Mouse (Mus musculus) kidney, adult 11 months (tissue): ENCODE measurements around the gene Trim68.
A peak's percentile ranks its signal among the peaks of the same experiment; 100 is the strongest.
"Not testable (repeated sequence)": the region's sequence is repeated elsewhere in the genome, so short reads cannot be mapped to it uniquely, and the experiment has no call there.

ENCODE experiments used
- DNase-seq: peaks from one replicate; pipeline ENCODE4 v3.0.0; 2022

The Trim68 gene

DNA sequence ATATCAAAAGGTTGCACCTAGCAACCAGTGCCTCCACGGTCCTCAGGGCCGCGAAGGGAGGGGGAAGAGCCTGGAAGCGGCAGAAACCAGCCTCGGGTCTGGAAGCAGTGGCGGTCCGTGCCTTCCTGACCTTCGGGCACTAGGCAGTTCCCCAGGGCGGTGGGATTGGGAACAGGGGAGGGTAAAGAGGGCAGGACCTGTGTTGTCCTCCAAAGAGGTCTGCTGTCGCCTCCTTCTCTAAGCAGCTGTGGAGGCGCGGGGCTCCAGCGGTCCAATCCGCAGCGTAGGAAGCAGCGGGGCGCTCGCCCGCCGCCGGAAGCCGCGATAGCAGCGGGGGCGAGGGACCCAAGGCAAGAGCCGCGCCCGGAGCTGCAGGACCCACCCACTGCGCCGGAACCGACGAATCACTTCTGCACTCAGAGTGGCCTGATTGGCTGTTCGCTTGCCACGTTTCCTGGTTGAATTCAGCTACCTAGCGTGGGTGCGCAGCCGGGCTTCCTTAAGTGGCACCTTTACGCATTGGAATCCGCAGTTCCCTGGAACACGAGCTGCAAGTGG, at the start of gene Trim68:
Gene Trim68, minus strand, starts transcription at position 384 of the 558 bp plus-strand sequence.
- peak; percentile 90 for DNase-seq

DNA sequence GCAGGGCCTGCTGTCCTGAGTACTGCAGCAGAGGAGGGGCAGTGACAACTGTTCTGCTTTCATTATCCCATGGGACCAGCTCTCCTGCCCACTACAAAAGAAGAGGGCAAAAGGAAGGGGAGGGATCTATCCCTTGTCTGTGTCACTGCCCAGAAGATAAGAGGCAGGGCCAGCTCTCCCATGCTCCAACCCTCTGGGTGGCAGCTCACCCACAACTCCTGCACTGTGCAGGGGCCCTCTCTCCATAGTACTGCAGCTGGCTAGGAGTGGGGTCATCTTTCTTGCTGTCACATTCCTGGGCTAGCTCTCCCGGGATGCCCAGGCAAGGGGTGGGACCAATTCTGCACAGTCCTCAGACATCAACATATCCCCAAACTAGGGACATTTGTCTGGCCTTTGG, 46.7 kb upstream of the Trim68 start:
- no peak for DNase-seq

- DNase-seq: no peak
Observed at GRCm38 (mm10) chr7:102727391-102727790, 40.3 kb upstream of the Trim68 start, which contains the start of gene Olfr559. Gene Olfr559, minus strand, starts transcription at chr7:102727491.

DNA sequence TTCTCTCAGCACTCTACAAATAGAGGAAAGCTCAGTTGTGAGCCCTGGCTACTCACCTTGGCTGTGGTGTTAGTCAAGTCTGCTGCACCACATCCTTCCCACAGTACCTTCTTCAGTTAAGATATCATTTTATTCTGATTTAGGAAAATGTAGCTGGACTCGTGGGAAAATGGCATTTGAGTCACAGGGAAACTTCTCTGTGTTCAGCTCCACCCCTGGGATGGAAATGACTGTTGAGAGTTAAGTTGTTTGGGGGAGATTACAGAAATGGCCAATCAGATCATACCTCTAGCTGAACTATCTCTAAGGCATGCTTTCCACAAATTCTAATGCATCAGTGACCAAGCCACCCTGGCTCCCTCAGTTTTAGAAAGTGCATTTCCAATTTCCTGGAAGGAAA, 31.8 kb upstream of the Trim68 start, which contains the start of gene Olfr33:
Gene Olfr33, minus strand, starts transcription at position 101 of the 400 bp plus-strand sequence.
- DNase-seq: no peak

DNA sequence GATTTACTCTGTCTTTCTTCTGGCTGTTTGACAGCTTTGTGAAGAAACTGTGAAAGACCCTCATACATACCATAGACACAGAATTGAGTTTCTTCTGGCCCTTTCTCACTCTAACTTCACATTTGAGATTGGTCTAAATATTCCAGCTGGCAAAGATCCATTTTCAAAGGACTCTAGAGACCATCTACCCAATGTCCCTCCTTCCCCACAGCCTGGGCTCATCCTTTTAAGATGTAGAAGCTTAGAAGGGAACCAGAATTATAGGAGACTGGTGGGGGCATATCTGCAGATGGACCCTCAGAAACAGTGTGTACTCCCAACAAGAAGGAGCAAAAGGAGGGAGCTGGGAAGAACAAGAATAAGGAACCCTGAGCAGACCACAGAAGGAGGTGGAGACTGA, 14.8 kb upstream of the Trim68 start, which contains the start of gene Olfr558:
Gene Olfr558, plus strand, starts transcription at position 301 of the 400 bp plus-strand sequence.
- DNase-seq: no peak

GRCm38 (mm10) chr7:102698461-102698860, 11.3 kb upstream of the Trim68 start:
- DNase-seq: no peak

GRCm38 (mm10) chr7:102695358-102696125, 8.4 kb upstream of the Trim68 start, which contains the start of gene Olfr557:
Gene Olfr557, plus strand, starts transcription at chr7:102695910.
- DNase-seq: no peak

GRCm38 (mm10) chr7:102681916-102682315, 5.2 kb downstream of the Trim68 start:
- DNase-seq: no peak

- DNase-seq: no peak
Observed at GRCm38 (mm10) chr7:102676225-102676624, 10.9 kb downstream of the Trim68 start.

DNA sequence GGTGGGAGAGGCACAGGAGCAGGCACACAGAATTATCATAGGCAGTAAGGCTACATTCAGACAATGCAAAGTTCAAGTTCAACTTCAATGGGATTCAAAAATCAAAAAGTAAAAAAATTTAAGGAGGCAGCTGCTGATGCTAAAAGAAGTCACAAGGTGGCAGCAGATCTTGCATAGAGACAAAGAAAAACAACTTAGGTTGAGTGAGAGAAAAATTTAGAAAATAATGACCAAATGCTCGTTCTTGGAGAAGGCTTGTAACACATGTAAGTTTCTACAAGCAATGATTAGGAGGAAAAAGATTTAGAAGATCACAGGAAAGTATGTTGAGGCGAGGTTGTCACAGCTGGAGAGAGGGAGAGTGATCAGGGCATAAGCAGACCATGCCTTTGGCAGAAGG, 21.7 kb downstream of the Trim68 start:
- DNase-seq: no peak

- DNase-seq: no peak
Observed at GRCm38 (mm10) chr7:102664599-102664998, 22.5 kb downstream of the Trim68 start, which contains the start of gene Olfr556. Gene Olfr556, plus strand, starts transcription at chr7:102664899.

- DNase-seq: no peak
Observed at GRCm38 (mm10) chr7:102658523-102658922, 28.6 kb downstream of the Trim68 start, which contains the start of gene Olfr555. Gene Olfr555, plus strand, starts transcription at chr7:102658823.

DNA sequence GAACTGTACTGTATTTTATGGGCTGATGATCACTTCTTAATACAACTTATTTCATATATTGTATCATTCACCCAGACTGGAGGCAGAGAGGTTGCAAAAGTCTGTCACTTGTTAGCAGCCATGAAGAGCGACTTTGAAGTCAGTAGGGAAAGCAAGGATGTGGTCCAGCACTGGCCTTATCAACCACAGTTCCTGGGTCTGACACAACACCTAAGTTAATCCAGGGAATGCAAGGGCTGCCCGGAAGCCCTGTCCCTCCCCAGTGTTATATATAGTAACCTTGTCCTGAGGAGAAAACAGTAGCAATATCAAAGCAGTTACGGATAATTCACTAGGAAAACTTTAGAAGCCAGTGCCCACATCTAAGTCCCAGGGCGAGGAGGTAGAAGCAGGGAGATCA, 42.2 kb downstream of the Trim68 start:
- not testable (repeated sequence) for DNase-seq

DNA sequence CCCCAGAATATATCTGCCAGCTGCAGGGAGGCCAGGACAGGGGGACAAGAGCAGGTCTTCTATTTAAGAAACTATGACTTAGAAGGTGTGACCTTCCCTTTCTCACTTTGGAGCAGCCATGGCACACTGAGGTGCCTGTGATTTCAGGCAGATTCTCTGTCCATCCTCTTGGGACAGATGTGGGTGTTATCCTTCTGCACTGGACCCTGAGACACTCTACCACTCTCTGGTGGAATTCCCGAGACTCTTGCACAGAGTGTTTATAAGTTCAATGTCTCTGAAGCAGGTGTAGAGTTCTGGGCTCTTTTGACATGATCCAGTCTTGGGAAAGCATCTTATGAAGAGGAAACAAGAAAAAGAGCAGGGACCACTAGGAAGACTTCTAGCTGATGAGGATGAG, 49.0 kb downstream of the Trim68 start, which contains the start of gene Olfr554:
Gene Olfr554, plus strand, starts transcription at position 301 of the 400 bp plus-strand sequence.
- DNase-seq: no peak

DNA sequence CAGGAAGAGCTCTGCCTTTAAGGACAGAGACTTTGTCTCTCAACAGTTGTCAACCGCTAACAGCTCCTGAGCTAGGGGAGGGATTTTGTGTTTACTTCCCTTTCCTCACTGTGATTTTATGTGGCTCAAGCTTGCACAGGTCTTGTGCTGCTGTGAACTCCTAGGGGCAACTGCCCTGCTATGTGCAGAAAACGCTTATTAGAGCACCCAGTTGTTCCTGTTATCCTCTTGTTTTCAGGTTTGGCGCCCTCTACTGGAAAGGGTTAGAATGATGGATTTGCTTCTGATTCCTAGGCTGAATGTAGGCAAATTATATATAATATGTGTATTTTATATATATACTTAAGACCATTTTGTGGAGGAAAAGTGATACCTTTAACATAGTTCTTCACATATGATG, 50.5 kb downstream of the Trim68 start:
- peak; percentile 7 for DNase-seq
